Mouse (Mus musculus) midbrain, embryonic 12.5 days (tissue): Measurements from ENCODE around the gene Gm21954. TPM values are rescaled to one million over a fixed set of nuclear protein-coding genes. Genes with fewer than 3 reads are reported as not detected.

ENCODE experiments used
- ATAC-seq: fragments of 200-750 bp; cut with Nextera tagmentation; 2 replicates; pipeline ENCODE4 v1.8.0; 2017; ENCODE audit warnings: low read depth, moderate TSS enrichment, moderate library complexity; ENCODE audit not compliant: low FRiP score
- H3K27ac ChIP-seq: fragments of 300-500 bp; sonication (generic); replicated peaks from 2 replicates; pipeline ENCODE4 v1.5.1; 2016; ENCODE audit warnings: mild to moderate bottlenecking
- H3K27me3 ChIP-seq: fragments of 300-500 bp; sonication (generic); 2 replicates; pipeline ENCODE4 v1.6.1; 2016; ENCODE audit warnings: mild to moderate bottlenecking
- H3K36me3 ChIP-seq: fragments of 300-500 bp; sonication (generic); 2 replicates; pipeline ENCODE4 v1.6.1; 2016
- H3K4me1 ChIP-seq: fragments of 300-500 bp; sonication (generic); 2 replicates; pipeline ENCODE4 v1.6.1; 2016
- H3K4me2 ChIP-seq: fragments of 300-500 bp; sonication (generic); replicated peaks from 2 replicates; pipeline ENCODE4 v1.6.1; 2016; ENCODE audit warnings: mild to moderate bottlenecking, moderate library complexity
- H3K4me3 ChIP-seq: fragments of 300-500 bp; sonication (generic); 2 replicates; pipeline ENCODE4 v1.5.1; 2016; ENCODE audit warnings: mild to moderate bottlenecking
- H3K9ac ChIP-seq: fragments of 300-500 bp; sonication (generic); replicated peaks from 2 replicates; pipeline ENCODE4 v1.6.1; 2016; ENCODE audit warnings: mild to moderate bottlenecking, moderate library complexity
- H3K9me3 ChIP-seq: fragments of 300-500 bp; sonication (generic); 2 replicates; pipeline ENCODE4 v1.6.1; 2016; ENCODE audit warnings: mild to moderate bottlenecking
- WGBS: fragments of 180-500 bp; shearing (Covaris S2); methylation state at CpG from one replicate; pipeline ENCODE4 v1.1.7; 2016; 5-methylcytosine and 5-hydroxymethylcytosine counted together
- polyA plus RNA-seq: library from polyadenylated mRNA; unstranded; fragments of >200 nt; fragmentation: Nextera tagmentation; extraction: Ambion mirVana; gene quantifications from 2 replicates; pipeline ENCODE4 v1.2.1, GENCODE M21; 2016

Gm21954 gene
- polyA plus RNA-seq, 1 experiment from 2014 or later = not detected

DNA sequence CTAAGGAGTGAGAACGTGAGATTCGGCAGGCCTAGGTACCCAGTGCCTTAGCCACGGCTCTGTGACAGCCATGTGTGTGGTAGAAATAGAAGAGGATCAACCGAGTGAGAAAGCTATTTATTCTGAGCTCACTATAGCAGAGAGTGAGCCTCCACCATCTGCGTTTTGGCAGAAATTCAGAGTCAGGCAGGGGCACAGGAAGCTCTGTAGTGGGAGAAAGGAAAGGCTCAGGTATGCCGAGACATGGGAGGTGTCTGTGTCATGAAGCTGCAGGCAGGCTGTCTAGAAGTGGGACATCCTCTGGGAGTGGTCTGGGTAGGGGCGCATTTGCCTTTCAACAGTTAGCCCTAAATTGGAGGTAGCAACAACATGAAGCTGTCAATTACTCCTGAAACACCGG is 31.7 kb downstream of the Gm21954 start:
- Histone ChIP-seq H3K36me3 (no peaks in the 10 kb centered on the region), H3K27ac (no peak overlapping the region), H3K4me2 (no peak overlapping the region), H3K4me3 (no peak overlapping the region), H3K9me3 (no peaks in the 10 kb centered on the region), H3K4me1 (0 out of 2 replicates have a peak, but pooled peaks cover 3% of the 10 kb centered on the region), H3K9ac (no peak overlapping the region), H3K27me3 (no peaks in the 10 kb centered on the region)
- ATAC-seq = no peak
- 78% methylated on average over 8 of the region's 8 CpGs for WGBS

- Histone ChIP-seq H3K4me2 (no peak overlapping the region), H3K9me3 (no peaks in the 10 kb centered on the region), H3K27ac (no peak overlapping the region), H3K4me3 (no peak overlapping the region), H3K9ac (no peak overlapping the region), H3K27me3 (no peaks in the 10 kb centered on the region), H3K36me3 (no peaks in the 10 kb centered on the region), H3K4me1 (0 out of 2 replicates have a peak, but pooled peaks cover 3% of the 10 kb centered on the region)
- ATAC-seq = no peak
- WGBS = 91% methylated on average over 7 of the region's 7 CpGs
Measured at GRCm38 (mm10) chr3:55438824-55439446, 33.1 kb downstream of the Gm21954 start.

DNA sequence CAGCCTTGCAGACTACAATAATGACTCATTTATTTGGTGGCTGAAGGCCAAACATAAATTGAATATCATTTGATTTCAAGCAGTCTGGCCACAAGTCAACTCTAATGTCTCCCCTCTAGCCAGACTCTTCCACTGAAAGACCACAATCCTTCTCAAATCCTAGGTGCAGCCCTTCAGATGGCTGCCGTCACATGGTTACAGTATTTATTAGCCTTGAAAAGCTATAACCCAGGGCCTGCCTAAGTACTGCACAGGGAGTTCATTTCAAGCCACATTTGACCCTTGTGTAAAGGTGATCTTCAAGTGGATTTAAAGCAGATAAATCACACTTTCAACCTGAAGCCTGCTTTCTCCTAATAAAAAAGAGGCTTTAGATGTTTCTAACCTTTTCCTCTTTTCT is 37.7 kb downstream of the Gm21954 start:
- Histone ChIP-seq H3K4me3 (no peak overlapping the region), H3K27me3 (no peaks in the 10 kb centered on the region), H3K27ac (no peak overlapping the region), H3K9ac (no peak overlapping the region), H3K4me1 (no peaks in the 10 kb centered on the region), H3K36me3 (no peaks in the 10 kb centered on the region), H3K4me2 (no peak overlapping the region), H3K9me3 (no peaks in the 10 kb centered on the region)
- ATAC-seq = no peak
- WGBS = 80% methylated on average over 1 of the region's 1 CpGs

GRCm38 (mm10) chr3:55431223-55431622 is 40.8 kb downstream of the Gm21954 start:
- Histone ChIP-seq H3K9me3 (no peaks in the 10 kb centered on the region), H3K27me3 (no peaks in the 10 kb centered on the region), H3K4me2 (no peak overlapping the region), H3K36me3 (no peaks in the 10 kb centered on the region), H3K27ac (no peak overlapping the region), H3K4me3 (no peak overlapping the region), H3K9ac (no peak overlapping the region), H3K4me1 (no peaks in the 10 kb centered on the region)
- ATAC-seq = no peak
- WGBS = 88% methylated on average over 3 of the region's 3 CpGs

GRCm38 (mm10) chr3:55430022-55430549 is 41.9 kb downstream of the Gm21954 start:
- H3K27me3 ChIP-seq = no peaks in the 10 kb centered on the region
- ATAC-seq = no peak
- H3K27ac ChIP-seq = no peak overlapping the region
- no peaks in the 10 kb centered on the region for H3K36me3 ChIP-seq
- no peaks in the 10 kb centered on the region for H3K9me3 ChIP-seq
- H3K4me1 ChIP-seq = no peaks in the 10 kb centered on the region
- no peak overlapping the region for H3K9ac ChIP-seq
- 92% methylated on average over 2 of the region's 2 CpGs for WGBS
- H3K4me2 ChIP-seq = no peak overlapping the region
- H3K4me3 ChIP-seq = no peak overlapping the region

DNA sequence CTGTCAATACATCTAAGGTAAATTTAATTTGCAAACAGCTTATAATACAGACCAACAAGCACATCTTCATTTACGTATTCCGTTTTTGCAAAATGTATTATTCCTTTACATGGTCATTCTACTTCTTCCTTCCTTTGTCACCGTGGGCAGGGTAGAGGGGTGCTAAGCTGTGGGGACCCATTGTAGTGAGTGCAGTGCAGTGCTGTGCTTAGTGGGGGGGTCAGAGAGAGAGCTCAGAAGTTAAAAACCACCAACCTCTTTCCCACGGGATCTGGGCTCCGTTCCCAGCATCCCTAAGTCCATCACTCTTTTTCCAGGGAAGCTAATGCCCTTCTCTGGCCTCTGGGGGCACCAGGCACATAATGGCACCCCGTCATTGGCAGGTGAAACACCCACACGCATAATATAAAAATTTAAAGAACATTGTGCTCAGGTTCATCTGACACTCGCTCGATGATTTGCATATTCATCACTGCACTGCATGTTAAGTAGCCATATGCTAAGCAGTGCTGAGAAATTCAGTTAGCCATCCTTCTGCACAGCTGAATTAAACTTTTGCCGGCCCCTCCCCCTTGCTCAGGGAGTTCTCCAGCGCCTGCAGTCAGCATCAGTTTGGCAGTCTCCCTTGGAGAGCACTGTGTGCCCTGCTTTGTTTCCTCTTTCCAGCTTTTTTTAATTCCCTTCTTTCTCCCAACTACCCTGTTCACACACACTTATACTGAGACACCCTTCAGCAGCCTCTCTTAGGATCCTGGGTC is 48.2 kb downstream of the Gm21954 start:
- H3K27ac ChIP-seq = peak overlapping the region; percentile 61

DNA sequence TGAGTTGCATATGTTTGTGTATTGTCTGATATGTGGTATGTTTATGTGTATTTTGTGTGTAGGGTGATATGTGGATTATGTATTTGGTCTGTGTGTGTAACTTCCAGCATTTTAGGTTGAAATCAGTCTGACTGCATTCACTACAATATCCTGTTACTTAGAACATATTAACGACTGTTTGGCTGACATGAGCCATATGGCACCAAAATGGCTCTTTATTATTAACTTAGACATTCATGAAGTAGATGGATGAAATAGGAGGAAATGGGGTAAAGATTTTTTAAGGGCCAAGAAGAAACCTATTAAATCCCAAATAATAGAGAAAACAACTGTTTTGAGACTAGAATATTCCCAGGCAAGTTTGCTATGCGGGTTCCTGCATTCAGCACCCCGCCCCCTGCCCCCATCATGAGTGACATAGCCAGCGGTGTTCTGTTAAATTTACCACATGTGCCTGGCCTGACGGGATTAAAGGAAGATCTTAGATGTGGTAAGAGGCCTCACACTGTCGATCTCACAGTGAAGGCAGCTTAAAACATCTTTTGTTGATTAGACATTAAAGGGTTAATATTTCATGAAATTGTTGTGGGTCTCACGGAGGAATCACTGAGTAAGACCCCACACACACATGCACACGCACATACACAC is 51.5 kb downstream of the Gm21954 start:
- Histone ChIP-seq H3K36me3 (no peaks in the 10 kb centered on the region), H3K9ac (no peak overlapping the region), H3K27me3 (no peaks in the 10 kb centered on the region), H3K9me3 (no peaks in the 10 kb centered on the region), H3K4me3 (no peak overlapping the region), H3K27ac (no peak overlapping the region), H3K4me2 (no peak overlapping the region), H3K4me1 (peaks cover 51% of the 10 kb centered on the region)
- 50% methylated on average over 8 of the region's 8 CpGs for WGBS
- ATAC-seq = no peak

More for the DNA sequence above, 48.2 kb downstream of the Gm21954 start:
- WGBS = 20% methylated on average over 11 of the region's 11 CpGs
- no peaks in the 10 kb centered on the region for H3K36me3 ChIP-seq
- H3K4me2 ChIP-seq = peak overlapping the region; percentile 46
- H3K27me3 ChIP-seq = no peaks in the 10 kb centered on the region
- peaks cover 42% of the 10 kb centered on the region for H3K4me1 ChIP-seq
- peak overlapping the region; percentile 27 for H3K4me3 ChIP-seq
- peak; percentile 94 for ATAC-seq
- H3K9ac ChIP-seq = no peak overlapping the region
- H3K9me3 ChIP-seq = no peaks in the 10 kb centered on the region

- Histone ChIP-seq H3K36me3 (no peaks in the 10 kb centered on the region), H3K4me1 (peaks cover 56% of the 10 kb centered on the region), H3K9me3 (no peaks in the 10 kb centered on the region), H3K4me2 (no peak overlapping the region), H3K4me3 (no peak overlapping the region), H3K27me3 (no peaks in the 10 kb centered on the region), H3K9ac (no peak overlapping the region), H3K27ac (peak overlapping the region; percentile 52)
- ATAC-seq = no peak
- 16% methylated on average over 3 of the region's 3 CpGs for WGBS
Measured at GRCm38 (mm10) chr3:55419334-55419733, 52.7 kb downstream of the Gm21954 start.

DNA sequence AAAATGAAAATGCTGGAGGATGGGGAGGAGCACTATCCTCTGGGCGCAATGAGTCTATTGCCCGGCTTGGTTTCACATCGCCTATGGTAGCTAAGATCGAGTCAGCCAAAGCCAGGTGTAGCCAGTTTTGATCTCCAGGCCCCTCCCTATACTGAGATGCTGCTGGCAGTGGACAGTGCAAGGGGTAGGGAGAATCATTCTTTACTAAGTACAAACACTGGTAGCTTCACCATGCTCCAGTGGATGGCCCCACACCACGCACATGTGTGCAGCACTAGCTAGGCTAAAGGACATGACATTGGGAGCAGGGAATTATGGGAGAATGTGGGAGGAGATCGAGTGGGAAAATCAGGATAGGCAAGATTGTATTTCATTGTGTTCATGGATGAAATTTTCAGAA is 53.2 kb downstream of the Gm21954 start:
- H3K36me3 ChIP-seq = no peaks in the 10 kb centered on the region
- H3K4me1 ChIP-seq = peaks cover 51% of the 10 kb centered on the region
- peak overlapping the region; percentile 42; the same call in 1 of the 2 replicates for H3K27ac ChIP-seq
- peak; percentile 39; the same call in 1 of the 2 replicates for ATAC-seq
- H3K4me3 ChIP-seq = no peak overlapping the region
- WGBS = 57% methylated on average over 6 of the region's 6 CpGs
- H3K9me3 ChIP-seq = no peaks in the 10 kb centered on the region
- no peak overlapping the region for H3K4me2 ChIP-seq
- no peak overlapping the region for H3K9ac ChIP-seq
- no peaks in the 10 kb centered on the region for H3K27me3 ChIP-seq

GRCm38 (mm10) chr3:55415527-55415950 is 56.5 kb downstream of the Gm21954 start:
- peaks cover 9% of the 10 kb centered on the region; the same call in 1 of the 2 replicates for H3K9me3 ChIP-seq
- H3K4me3 ChIP-seq = no peak overlapping the region
- H3K4me1 ChIP-seq = peaks cover 30% of the 10 kb centered on the region
- 14% methylated on average over 14 of the region's 14 CpGs for whole genome bisulfite sequencing
- H3K27ac ChIP-seq = peak overlapping the region; percentile 70
- peak; percentile 59 for ATAC-seq
- H3K27me3 ChIP-seq = no peaks in the 10 kb centered on the region
- H3K9ac ChIP-seq = no peak overlapping the region; the same call in 1 of the 2 replicates
- H3K36me3 ChIP-seq = no peaks in the 10 kb centered on the region
- peak overlapping the region; percentile 36 for H3K4me2 ChIP-seq
